Mouse (Mus musculus) brain, embryonic 14.5 days (tissue): ENCODE measurements around the gene Amdhd1.

ENCODE experiments used
- CTCF ChIP-seq: fragments of 200-500 bp; IDR thresholded peaks from 2 replicates; pipeline ENCODE4 v1.5.1; 2012; ENCODE audit warnings: inconsistent platforms, mild to moderate bottlenecking, moderate library complexity, borderline replicate concordance; ENCODE audit not compliant: insufficient read depth, insufficient read length; ENCODE audit errors: extremely low read depth
- POLR2A ChIP-seq: fragments of 200-500 bp; IDR thresholded peaks from 2 replicates; pipeline ENCODE4 v1.6.1; 2012; ENCODE audit warnings: mild to moderate bottlenecking, inconsistent platforms, borderline replicate concordance; ENCODE audit not compliant: poor library complexity, insufficient read depth, insufficient read length, severe bottlenecking; ENCODE audit errors: extremely low read depth

DNA sequence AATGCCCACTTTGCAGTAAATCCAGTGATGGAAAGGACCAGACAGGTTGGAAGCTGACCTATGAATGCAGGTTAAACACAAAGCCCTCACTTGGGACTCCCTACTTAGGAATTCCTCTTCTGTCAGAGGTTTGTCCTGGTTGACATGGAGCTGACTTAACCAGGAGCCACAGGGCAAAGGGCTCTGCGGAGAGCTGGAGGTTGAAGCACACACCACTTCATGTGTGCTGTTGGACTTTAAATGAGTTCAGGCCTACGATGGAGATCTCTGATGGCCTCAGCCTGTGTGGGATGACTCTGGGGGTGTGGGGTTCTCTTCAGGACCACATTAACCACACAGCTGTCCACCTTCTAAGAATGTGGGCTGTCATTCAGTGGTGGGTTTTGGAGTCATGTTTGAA, 1.5 kb downstream of the Amdhd1 start:
- no peak for TF ChIP-seq POLR2A
- no peak for TF ChIP-seq CTCF
